Comparison of ENCODE assay signal across 12 mouse cellular contexts in genomic region chr7:66492748-66493147, GRCm38 (mm10).
DNase-seq lines count a peak whose midpoint lies in the region; ATAC-seq and TF ChIP-seq lines count a peak whose summit lies in the region.
"Had no signal": no experiment of that assay in that cellular context is flagged by ENCODE, and none has a peak within 500 bp of the region (broad histone marks: within the 10 kb centered on the region; RNA-seq: fewer than 3 reads in every experiment).

No protein-coding gene starts in this region.

- no peak for TF ChIP-seq CTCF in brain, embryonic 14.5 days (IDR thresholded peaks at IDR 0.05; ENCODE audit: borderline replicate concordance, extremely low read depth, insufficient read depth, insufficient read length)

- H3K4me3 ChIP-seq in midbrain, embryonic 11.5 days (ENCODE audit: low read depth, low read length) = no peak overlapping the region
- no peak overlapping the region for H3K4me3 ChIP-seq in midbrain, embryonic 10.5 days
- H3K4me3 ChIP-seq: heart, embryonic 15.5 days; megakaryocyte, embryonic 14.5 days had no signal

- H3K9ac ChIP-seq in midbrain, embryonic 11.5 days (ENCODE audit: low read length) = no peak overlapping the region
- H3K9ac ChIP-seq: heart, embryonic 15.5 days; liver, embryonic 14.5 days had no signal

- TF ChIP-seq POLR2A in brain, embryonic 14.5 days (IDR thresholded peaks at IDR 0.05; ENCODE audit: borderline replicate concordance, extremely low read depth, insufficient read depth, insufficient read length, poor library complexity, severe bottlenecking) = no peak

- no peak overlapping the region for H3K4me2 ChIP-seq in midbrain, embryonic 11.5 days
- H3K4me2 ChIP-seq: heart, embryonic 15.5 days had no signal

- no peaks in the 10 kb centered on the region for H3K9me3 ChIP-seq in midbrain, embryonic 11.5 days (ENCODE audit: control insufficient read depth, low read length)
- no peaks in the 10 kb centered on the region for H3K9me3 ChIP-seq in midbrain, embryonic 10.5 days (replicated peaks)
- H3K9me3 ChIP-seq: heart, embryonic 15.5 days had no signal

- no peaks in the 10 kb centered on the region for H3K36me3 ChIP-seq in midbrain, embryonic 11.5 days (ENCODE audit: control insufficient read depth, insufficient read depth, low read length)
- H3K36me3 ChIP-seq in midbrain, embryonic 10.5 days = no peaks in the 10 kb centered on the region
- H3K36me3 ChIP-seq: heart, embryonic 15.5 days had no signal

- peak; percentile 2 to 6 for DNase-seq in cerebellum, postnatal 36 days
- DNase-seq in cerebellum, adult 9-11 months = no peak
- DNase-seq in midbrain, embryonic 11.5 days (ENCODE audit: low spot score, missing footprints) = peak; percentile 6
- DNase-seq in midbrain, embryonic 10.5 days (ENCODE audit: low spot score) = no peak
- DNase-seq in brain, embryonic 14.5 days (ENCODE audit: low read depth) = peak; percentile 62
- DNase-seq in retina, embryonic 14.5 days (ENCODE audit: low spot score) = peak; percentile 57
- no peak for DNase-seq in B cell, adult 2 months
- no peak for DNase-seq in liver
- DNase-seq: kidney, adult 8-10 months had no signal

- no peak overlapping the region for H3K27ac ChIP-seq in midbrain, embryonic 11.5 days (ENCODE audit: low read depth, low read length)
- H3K27ac ChIP-seq in midbrain, embryonic 10.5 days (replicated peaks) = no peak overlapping the region
- H3K27ac ChIP-seq: heart, embryonic 15.5 days; liver, embryonic 14.5 days had no signal

- no peaks in the 10 kb centered on the region for H3K4me1 ChIP-seq in midbrain, embryonic 11.5 days (ENCODE audit: control insufficient read depth, insufficient read depth, low read length)
- H3K4me1 ChIP-seq in midbrain, embryonic 10.5 days = peaks cover 2% of the 10 kb centered on the region; the same call in 1 of the 2 replicates
- H3K4me1 ChIP-seq: heart, embryonic 15.5 days had no signal

- WGBS in midbrain, embryonic 11.5 days = 87% methylated on average over 12 of the region's 12 CpGs
- WGBS in midbrain, embryonic 10.5 days = 88% methylated on average over 12 of the region's 12 CpGs

- no peaks in the 10 kb centered on the region for H3K27me3 ChIP-seq in midbrain, embryonic 11.5 days (ENCODE audit: control insufficient read depth, insufficient read depth, low read length)
- H3K27me3 ChIP-seq in midbrain, embryonic 10.5 days (ENCODE audit: low read depth, poor library complexity, severe bottlenecking) = no peaks in the 10 kb centered on the region
- H3K27me3 ChIP-seq: heart, embryonic 15.5 days had no signal

- no peak for ATAC-seq in midbrain, embryonic 11.5 days (ENCODE audit: low FRiP score)

Comparison
In these comparisons a context has a peak if more than half of its experiments do, and no peak if none do; other contexts are left out.
1. DNase-seq: peak in cerebellum, postnatal 36 days (2 of 2), midbrain, embryonic 11.5 days (single experiment), brain, embryonic 14.5 days (single experiment) and retina, embryonic 14.5 days (single experiment); none in cerebellum, adult 9-11 months (single experiment), midbrain, embryonic 10.5 days (single experiment), B cell, adult 2 months (0 of 2) and liver (single experiment).